Mouse (Mus musculus) bone marrow macrophage, adult 2 months (primary cell): ENCODE data around the gene Tmbim6. TPM values are rescaled to one million over a fixed set of nuclear protein-coding genes. Genes with fewer than 3 reads are reported as not detected.
"Not testable (repeated sequence)": the region's sequence is repeated elsewhere in the genome, so short reads cannot be mapped to it uniquely, and the experiment has no call there.

Experiments
- H3K27ac ChIP-seq: 2 replicates; pipeline ENCODE4 v1.5.1; 2012; ENCODE audit warnings: low read depth, low read length; ENCODE audit not compliant: insufficient read depth
- H3K4me1 ChIP-seq: 2 replicates; pipeline ENCODE4 v1.6.1; 2012; ENCODE audit warnings: low read length; ENCODE audit not compliant: control insufficient read depth, insufficient read depth
- H3K4me3 ChIP-seq: 2 replicates; pipeline ENCODE4 v1.5.1; 2012; ENCODE audit warnings: mild to moderate bottlenecking, low read length, moderate library complexity; ENCODE audit not compliant: insufficient read depth
- CTCF ChIP-seq: IDR thresholded peaks from 2 replicates; pipeline ENCODE4 v1.5.1; 2012; ENCODE audit warnings: low read depth, mild to moderate bottlenecking, low read length, moderate library complexity
- POLR2A ChIP-seq: IDR thresholded peaks from 2 replicates; pipeline ENCODE4 v1.6.1; 2012; ENCODE audit warnings: mild to moderate bottlenecking, low read depth, low read length, borderline replicate concordance
- polyA plus RNA-seq: library from polyadenylated mRNA; stranded (reverse); fragments of >200 nt; gene quantifications from 2 replicates; pipeline ENCODE4 v1.2.4, GENCODE M21; 2012; ENCODE audit not compliant: missing spikeins, insufficient read depth, insufficient read length

Tmbim6 gene
- polyA plus RNA-seq, 1 experiment, result 647 TPM

- Histone ChIP-seq H3K4me3 (no peak overlapping the region), H3K4me1 (peaks cover 10% of the 10 kb centered on the region)
- TF ChIP-seq POLR2A (no peak), CTCF (no peak)
These were observed 16.4 kb upstream of the Tmbim6 start for GRCm38 (mm10) chr15:99376240-99376639.

GRCm38 (mm10) chr15:99382893-99383292 is 9.8 kb upstream of the Tmbim6 start:
- TF ChIP-seq CTCF (no peak), POLR2A (no peak)
- Histone ChIP-seq H3K27ac (no peak overlapping the region), H3K4me1 (peaks cover 28% of the 10 kb centered on the region), H3K4me3 (no peak overlapping the region)

More at GRCm38 (mm10) chr15:99376240-99376639, 16.4 kb upstream of the Tmbim6 start:
- H3K27ac ChIP-seq, result no peak overlapping the region

GRCm38 (mm10) chr15:99384071-99384470 is 8.6 kb upstream of the Tmbim6 start:
- peaks cover 29% of the 10 kb centered on the region for H3K4me1 ChIP-seq
- no peak for TF ChIP-seq POLR2A
- no peak for TF ChIP-seq CTCF
- H3K4me3 ChIP-seq, result no peak overlapping the region
- no peak overlapping the region for H3K27ac ChIP-seq

GRCm38 (mm10) chr15:99386110-99386509 is 6.6 kb upstream of the Tmbim6 start:
- peaks cover 29% of the 10 kb centered on the region for H3K4me1 ChIP-seq
- not testable (repeated sequence) for H3K27ac ChIP-seq, H3K4me3 ChIP-seq

GRCm38 (mm10) chr15:99386796-99387195 is 5.9 kb upstream of the Tmbim6 start:
- no peak overlapping the region for H3K4me3 ChIP-seq
- H3K4me1 ChIP-seq, result peaks cover 24% of the 10 kb centered on the region
- TF ChIP-seq POLR2A, result no peak
- no peak for TF ChIP-seq CTCF
- H3K27ac ChIP-seq, result no peak overlapping the region

GRCm38 (mm10) chr15:99387976-99388375 is 4.7 kb upstream of the Tmbim6 start:
- Histone ChIP-seq H3K4me3 (no peak overlapping the region), H3K27ac (peak overlapping the region; percentile 30), H3K4me1 (peaks cover 22% of the 10 kb centered on the region)
- TF ChIP-seq CTCF (no peak), POLR2A (no peak)

- Histone ChIP-seq H3K4me1 (peaks cover 25% of the 10 kb centered on the region), H3K4me3 (no peak overlapping the region), H3K27ac (no peak overlapping the region)
- no peak for TF ChIP-seq CTCF
- no peak for TF ChIP-seq POLR2A
These were observed 1.9 kb upstream of the Tmbim6 start for GRCm38 (mm10) chr15:99390472-99391401.

GRCm38 (mm10) chr15:99391975-99392374 is 707 bp upstream of the Tmbim6 start:
- peak overlapping the region; percentile 56 for H3K4me3 ChIP-seq
- TF ChIP-seq POLR2A (no peak), CTCF (no peak)
- peaks cover 33% of the 10 kb centered on the region for H3K4me1 ChIP-seq
- peak overlapping the region; percentile 46; the same call in 1 of the 2 replicates for H3K27ac ChIP-seq

GRCm38 (mm10) chr15:99393386-99394252 is 937 bp downstream of the Tmbim6 start:
- peak overlapping the region; percentile 89 for H3K4me3 ChIP-seq
- H3K27ac ChIP-seq, result peak overlapping the region; percentile 97
- peaks cover 34% of the 10 kb centered on the region for H3K4me1 ChIP-seq
- TF ChIP-seq CTCF, result no peak; the same call in 1 of the 2 replicates
- TF ChIP-seq POLR2A, result no peak

GRCm38 (mm10) chr15:99396462-99396861 is 3.8 kb downstream of the Tmbim6 start:
- Histone ChIP-seq H3K27ac (peak overlapping the region; percentile 35), H3K4me1 (peaks cover 57% of the 10 kb centered on the region)

More at GRCm38 (mm10) chr15:99396462-99396861, 3.8 kb downstream of the Tmbim6 start:
- no peak for TF ChIP-seq POLR2A
- no peak for TF ChIP-seq CTCF
- no peak overlapping the region; the same call in 1 of the 2 replicates for H3K4me3 ChIP-seq
